Mouse (Mus musculus) liver, postnatal 0 days (tissue): ENCODE results near the gene Stat3. TPM values are rescaled to one million over a fixed set of nuclear protein-coding genes. Genes with fewer than 3 reads are reported as not detected.
A peak's percentile ranks its signal among the peaks of the same experiment; 100 is the strongest.

Source experiments
- ATAC-seq: fragments of 200-750 bp; cut with Nextera tagmentation; 2 replicates; pipeline ENCODE4 v1.8.0; 2017; ENCODE audit warnings: mild to moderate bottlenecking, moderate library complexity
- DNase-seq: peaks from one replicate; pipeline ENCODE4 v3.0.0-alpha.2; 2016
- H3K27ac ChIP-seq: fragments of 300-500 bp; sonication (generic); 2 replicates; pipeline ENCODE4 v1.5.1; 2014; ENCODE audit warnings: antibody characterized with exemption, moderate library complexity, mild to moderate bottlenecking, low read depth
- H3K27me3 ChIP-seq: fragments of 300-500 bp; sonication (generic); 2 replicates; pipeline ENCODE4 v1.6.1; 2014; ENCODE audit warnings: low read length, control low read depth, mixed read lengths; ENCODE audit not compliant: insufficient read depth
- H3K36me3 ChIP-seq: fragments of 300-500 bp; sonication (generic); replicated peaks from 2 replicates; pipeline ENCODE4 v1.6.1; 2014; ENCODE audit warnings: mild to moderate bottlenecking, control low read depth, low read length, moderate library complexity, mixed read lengths; ENCODE audit not compliant: insufficient read depth
- H3K4me1 ChIP-seq: fragments of 300-500 bp; sonication (generic); 2 replicates; pipeline ENCODE4 v1.6.1; 2014; ENCODE audit warnings: antibody characterized with exemption, mild to moderate bottlenecking, control low read depth; ENCODE audit not compliant: insufficient read depth
- H3K4me2 ChIP-seq: fragments of 300-500 bp; sonication (generic); 2 replicates; pipeline ENCODE4 v1.6.1; 2014; ENCODE audit warnings: low read depth, mild to moderate bottlenecking, low read length, moderate library complexity, mixed read lengths
- H3K4me3 ChIP-seq: fragments of 300-500 bp; sonication (generic); 2 replicates; pipeline ENCODE4 v1.5.1; 2014; ENCODE audit warnings: low read depth, low read length
- H3K9ac ChIP-seq: fragments of 300-500 bp; sonication (generic); replicated peaks from 2 replicates; pipeline ENCODE4 v1.6.1; 2014; ENCODE audit warnings: mild to moderate bottlenecking, moderate library complexity
- H3K9me3 ChIP-seq: fragments of 300-500 bp; sonication (generic); 2 replicates; pipeline ENCODE4 v1.6.1; 2016; ENCODE audit warnings: mild to moderate bottlenecking, control low read depth, low read length, mixed read lengths
- CTCF ChIP-seq: sonication (generic); IDR thresholded peaks from 2 replicates; pipeline ENCODE4 v1.5.1; 2016; ENCODE audit warnings: antibody characterized with exemption, low read depth
- EP300 ChIP-seq: IDR thresholded peaks from 2 replicates; pipeline ENCODE4 v1.6.1; 2016; ENCODE audit warnings: antibody characterized with exemption, low read depth, mild to moderate bottlenecking
- WGBS: fragments of 180-500 bp; shearing (Covaris S2); extraction: QIAGEN DNeasy Blood & Tissue Kit; methylation state at CpG from one replicate; pipeline ENCODE4 v1.1.7; 2014; ENCODE audit not compliant: insufficient replicate concordance; 5-methylcytosine and 5-hydroxymethylcytosine counted together
- polyA plus RNA-seq: library from polyadenylated mRNA; unstranded; fragments of >200 nt; fragmentation: Nextera tagmentation; extraction: Ambion mirVana; gene quantifications from 2 replicates; pipeline ENCODE4 v1.2.1, GENCODE M21; 2015

Stat3 gene
- polyA plus RNA-seq, 1 experiment from 2014 or later, result 53.7 TPM

- Histone ChIP-seq H3K27me3 (no peaks in the 10 kb centered on the region), H3K4me1 (peaks cover 14% of the 10 kb centered on the region), H3K4me3 (no peak overlapping the region), H3K9ac (no peak overlapping the region), H3K9me3 (no peaks in the 10 kb centered on the region), H3K27ac (no peak overlapping the region), H3K36me3 (no peaks in the 10 kb centered on the region), H3K4me2 (no peak overlapping the region)
- DNase-seq (no peak), ATAC-seq (no peak)
- TF ChIP-seq EP300 (no peak), CTCF (no peak)
- WGBS, result 73% methylated on average over 3 of the region's 3 CpGs
Observed at GRCm38 (mm10) chr11:100981236-100981635, 41.9 kb upstream of the Stat3 start.

- 62% methylated on average over 1 of the region's 1 CpGs for WGBS
- no peak overlapping the region for H3K9ac ChIP-seq
- H3K36me3 ChIP-seq, result no peaks in the 10 kb centered on the region
- H3K4me3 ChIP-seq, result no peak overlapping the region
- no peak overlapping the region for H3K4me2 ChIP-seq
- TF ChIP-seq CTCF (no peak), EP300 (no peak)
- peaks cover 14% of the 10 kb centered on the region for H3K4me1 ChIP-seq
- no peak for DNase-seq
- no peaks in the 10 kb centered on the region for H3K9me3 ChIP-seq
- ATAC-seq, result no peak
- peak overlapping the region; percentile 62 for H3K27ac ChIP-seq
- H3K27me3 ChIP-seq, result no peaks in the 10 kb centered on the region
Observed at GRCm38 (mm10) chr11:100980438-100980837, 41.1 kb upstream of the Stat3 start.

DNA sequence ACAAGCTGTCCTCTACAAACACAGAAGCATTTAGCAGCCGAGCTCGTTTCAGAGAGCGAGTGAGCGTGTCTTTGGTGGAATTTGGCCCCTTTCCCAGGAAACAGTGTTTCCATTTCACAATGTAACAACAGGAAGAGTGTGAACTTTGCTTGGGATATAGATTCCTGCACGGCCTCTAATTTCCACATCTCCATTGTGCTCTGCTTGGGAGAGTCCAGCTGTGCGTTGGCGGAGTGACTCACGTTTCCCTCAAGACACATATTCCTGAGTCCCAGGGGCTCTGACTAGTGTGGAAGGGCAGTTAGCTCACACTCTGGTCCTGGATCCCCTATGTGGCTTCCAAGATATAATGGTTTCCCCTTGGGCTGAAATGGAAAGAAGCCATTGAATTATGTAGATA is 40.5 kb upstream of the Stat3 start:
- Histone ChIP-seq H3K27ac (peak overlapping the region; percentile 71), H3K36me3 (no peaks in the 10 kb centered on the region), H3K4me3 (no peak overlapping the region), H3K27me3 (no peaks in the 10 kb centered on the region), H3K4me2 (no peak overlapping the region), H3K4me1 (peaks cover 14% of the 10 kb centered on the region), H3K9me3 (no peaks in the 10 kb centered on the region), H3K9ac (no peak overlapping the region)
- DNase-seq (peak; percentile 61), ATAC-seq (peak; percentile 88)
- 47% methylated on average over 8 of the region's 8 CpGs for WGBS
- TF ChIP-seq CTCF (no peak), EP300 (peak; percentile 73)

DNA sequence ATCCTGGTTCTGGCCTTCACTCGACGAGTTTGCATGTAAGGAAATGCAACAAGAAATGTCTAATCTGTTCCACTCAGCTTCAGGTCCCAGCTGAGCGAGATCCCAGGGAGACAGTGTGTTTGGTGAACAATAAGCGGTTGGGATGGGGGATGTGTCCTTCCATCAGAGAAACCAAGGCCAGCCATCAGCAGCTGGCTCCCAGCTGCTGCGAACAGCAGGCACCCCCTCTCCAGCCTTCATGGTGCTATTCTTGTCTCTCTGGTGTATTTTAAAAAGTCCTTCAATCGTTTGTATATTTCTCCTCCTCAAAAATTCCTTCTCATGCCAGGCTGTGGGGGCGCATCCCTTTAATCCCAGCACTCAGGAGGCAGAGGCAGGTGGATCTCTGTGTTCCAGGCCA is 35.9 kb upstream of the Stat3 start:
- TF ChIP-seq EP300 (no peak), CTCF (no peak)
- Histone ChIP-seq H3K27me3 (peaks cover 15% of the 10 kb centered on the region), H3K36me3 (no peaks in the 10 kb centered on the region), H3K9me3 (no peaks in the 10 kb centered on the region), H3K4me1 (peaks cover 8% of the 10 kb centered on the region), H3K27ac (no peak overlapping the region), H3K9ac (no peak overlapping the region), H3K4me3 (no peak overlapping the region), H3K4me2 (no peak overlapping the region)
- 71% methylated on average over 7 of the region's 7 CpGs for WGBS
- no peak for DNase-seq
- no peak for ATAC-seq

DNA sequence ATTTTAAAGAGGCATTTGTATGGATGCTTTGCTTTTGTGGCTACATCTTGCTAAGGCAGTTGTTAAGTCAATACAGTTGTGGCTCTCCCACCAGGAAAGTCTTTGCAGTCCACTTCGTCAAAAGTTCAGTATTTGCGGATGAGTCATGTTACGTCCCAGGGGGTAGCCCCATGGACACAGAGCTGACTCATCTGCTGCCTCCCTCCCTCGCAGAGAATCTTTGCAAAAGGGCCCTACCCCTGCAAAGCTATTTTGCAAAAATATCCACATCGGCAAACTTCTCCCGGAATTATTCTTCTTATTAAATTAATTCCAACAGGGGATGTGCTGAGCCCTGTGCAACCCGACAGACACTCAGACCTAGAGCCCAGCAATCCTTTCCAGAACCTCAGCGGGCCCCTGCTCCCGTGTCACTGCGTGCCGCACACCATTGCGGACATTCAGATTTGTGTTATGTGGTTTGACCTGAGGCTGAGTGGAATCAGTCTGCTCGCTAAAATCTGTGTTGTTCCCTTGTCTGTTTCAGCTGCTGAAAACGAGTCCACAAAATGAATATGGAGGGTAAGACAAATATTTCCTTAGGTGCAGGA is 35.1 kb upstream of the Stat3 start:
- DNase-seq, result no peak
- 61% methylated on average over 14 of the region's 14 CpGs for WGBS
- Histone ChIP-seq H3K9ac (no peak overlapping the region), H3K9me3 (no peaks in the 10 kb centered on the region), H3K27me3 (peaks cover 22% of the 10 kb centered on the region), H3K27ac (no peak overlapping the region), H3K36me3 (no peaks in the 10 kb centered on the region), H3K4me1 (peaks cover 9% of the 10 kb centered on the region), H3K4me2 (no peak overlapping the region), H3K4me3 (no peak overlapping the region)
- no peak for TF ChIP-seq CTCF
- no peak for TF ChIP-seq EP300
- ATAC-seq, result no peak

DNA sequence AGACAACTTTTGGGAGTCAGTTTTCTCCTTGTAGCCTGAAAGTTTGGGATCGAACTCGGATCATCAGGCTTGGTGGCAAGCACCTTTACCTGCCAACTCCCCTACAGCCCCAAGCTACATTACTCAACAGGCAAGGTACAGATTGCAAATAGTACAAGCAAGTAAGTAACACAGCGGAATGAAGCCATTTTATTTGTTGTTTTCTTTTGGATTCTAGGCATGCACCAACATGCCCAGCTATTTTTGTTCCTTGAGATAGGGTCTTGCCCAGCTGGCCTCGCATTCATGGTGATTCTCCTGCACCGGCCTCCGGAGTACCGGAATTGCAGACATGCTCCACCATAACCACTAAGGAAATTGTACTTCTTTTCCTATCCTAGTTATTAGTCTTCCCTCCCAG is 33.9 kb upstream of the Stat3 start:
- ATAC-seq (no peak), DNase-seq (no peak)
- H3K27ac ChIP-seq, result no peak overlapping the region
- 83% methylated on average over 7 of the region's 7 CpGs for WGBS
- H3K36me3 ChIP-seq, result no peaks in the 10 kb centered on the region
- H3K4me2 ChIP-seq, result no peak overlapping the region
- peaks cover 8% of the 10 kb centered on the region for H3K4me1 ChIP-seq
- TF ChIP-seq EP300 (no peak), CTCF (no peak)
- H3K9me3 ChIP-seq, result no peaks in the 10 kb centered on the region
- H3K9ac ChIP-seq, result no peak overlapping the region
- peaks cover 30% of the 10 kb centered on the region for H3K27me3 ChIP-seq
- no peak overlapping the region for H3K4me3 ChIP-seq

- Histone ChIP-seq H3K27ac (no peak overlapping the region), H3K9me3 (no peaks in the 10 kb centered on the region), H3K36me3 (no peaks in the 10 kb centered on the region), H3K4me2 (no peak overlapping the region), H3K9ac (no peak overlapping the region), H3K27me3 (peaks cover 30% of the 10 kb centered on the region), H3K4me1 (peaks cover 8% of the 10 kb centered on the region), H3K4me3 (no peak overlapping the region)
- no peak for DNase-seq
- TF ChIP-seq CTCF (no peak), EP300 (no peak)
- ATAC-seq, result no peak
- WGBS, result 77% methylated on average over 10 of the region's 10 CpGs
Observed at GRCm38 (mm10) chr11:100971455-100971854, 32.1 kb upstream of the Stat3 start.
